Mouse (Mus musculus) liver, embryonic 11.5 days (tissue): ENCODE data around the gene Olfr116. TPM values are rescaled to one million over a fixed set of nuclear protein-coding genes. Genes with fewer than 3 reads are reported as not detected.

Experiments used
- ATAC-seq: fragments of 200-750 bp; cut with Nextera tagmentation; replicated peaks from 2 replicates; pipeline ENCODE4 v1.8.0; 2017; ENCODE audit warnings: moderate number of reproducible peaks, mild to moderate bottlenecking, moderate TSS enrichment, moderate library complexity; ENCODE audit not compliant: low FRiP score
- DNase-seq: peaks from one replicate; pipeline ENCODE4 v3.0.0-alpha.2; 2017; ENCODE audit warnings: low spot score
- H3K27ac ChIP-seq: fragments of 300-500 bp; sonication (generic); 2 replicates; pipeline ENCODE4 v1.5.1; 2014; ENCODE audit warnings: mild to moderate bottlenecking, low read depth, low read length, control low read depth
- H3K27me3 ChIP-seq: fragments of 300-500 bp; sonication (generic); replicated peaks from 2 replicates; pipeline ENCODE4 v1.6.1; 2014; ENCODE audit warnings: low read length, mixed read lengths; ENCODE audit not compliant: control insufficient read depth, insufficient read depth
- H3K36me3 ChIP-seq: fragments of 300-500 bp; sonication (generic); 2 replicates; pipeline ENCODE4 v1.6.1; 2014; ENCODE audit warnings: mild to moderate bottlenecking, low read length, moderate library complexity, mixed read lengths; ENCODE audit not compliant: control insufficient read depth, insufficient read depth
- H3K4me1 ChIP-seq: fragments of 300-500 bp; sonication (generic); replicated peaks from 2 replicates; pipeline ENCODE4 v1.6.1; 2014; ENCODE audit warnings: low read length, mixed read lengths; ENCODE audit not compliant: control insufficient read depth, insufficient read depth
- H3K4me2 ChIP-seq: fragments of 300-500 bp; sonication (generic); 2 replicates; pipeline ENCODE4 v1.6.1; 2014; ENCODE audit warnings: mild to moderate bottlenecking, control low read depth, moderate library complexity
- H3K4me3 ChIP-seq: fragments of 300-500 bp; sonication (generic); 2 replicates; pipeline ENCODE4 v1.5.1; 2014; ENCODE audit warnings: low read depth, low read length, control low read depth
- H3K9ac ChIP-seq: fragments of 300-500 bp; sonication (generic); 2 replicates; pipeline ENCODE4 v1.6.1; 2014; ENCODE audit warnings: low read depth, low read length, control low read depth
- H3K9me3 ChIP-seq: fragments of 300-500 bp; sonication (generic); 2 replicates; pipeline ENCODE4 v1.6.1; 2016; ENCODE audit warnings: low read length, inconsistent platforms, mixed read lengths; ENCODE audit not compliant: control insufficient read depth
- WGBS: fragments of 180-500 bp; shearing (Covaris S2); extraction: QIAGEN DNeasy Blood & Tissue Kit; methylation state at CpG from one replicate; pipeline ENCODE4 v1.1.7; 2014; 5-methylcytosine and 5-hydroxymethylcytosine counted together
- polyA plus RNA-seq: library from polyadenylated mRNA; unstranded; fragments of >200 nt; fragmentation: Nextera tagmentation; extraction: Ambion mirVana; gene quantifications from 2 replicates; pipeline ENCODE4 v1.2.1, GENCODE M21; 2014

Gene Olfr116
- polyA plus RNA-seq, result not detected in 2 replicates

DNA sequence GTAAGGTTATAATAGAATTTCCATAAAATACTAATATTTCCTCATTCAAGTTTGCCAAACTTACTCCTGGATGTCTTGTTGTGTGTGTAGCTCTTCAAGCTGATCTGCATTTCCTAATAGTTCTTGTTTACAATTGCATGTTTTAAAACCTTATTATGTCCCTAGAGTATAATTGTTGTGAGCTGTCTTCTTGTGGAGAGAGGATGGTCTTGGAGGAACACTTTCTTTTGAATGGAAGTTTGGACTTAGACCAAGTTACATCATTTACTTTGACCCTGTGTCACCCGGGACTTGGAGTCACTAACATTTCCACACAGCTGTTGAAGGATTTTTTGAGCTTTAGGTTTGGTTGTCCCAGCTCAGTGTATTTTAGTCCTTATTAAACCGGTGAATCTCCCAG lies at the start of gene Olfr116, which contains the start of gene Olfr115:
Gene Olfr116, minus strand, starts transcription at position 191 of the 400 bp plus-strand sequence.
Gene Olfr115, minus strand, starts transcription at position 101 of the 400 bp plus-strand sequence.
- WGBS, result 78% methylated on average over 2 of the region's 2 CpGs
- no peaks in the 10 kb centered on the region for H3K27me3 ChIP-seq
- peaks cover 3% of the 10 kb centered on the region; the same call in 1 of the 2 replicates for H3K9me3 ChIP-seq
- H3K27ac ChIP-seq, result no peak within 1 kb of the TSS
- DNase-seq (no peak), ATAC-seq (no peak)
- no peaks in the 10 kb centered on the region for H3K4me1 ChIP-seq
- H3K36me3 ChIP-seq, result no peaks in the 10 kb centered on the region
- no peak within 1 kb of the TSS for H3K4me3 ChIP-seq
- H3K4me2 ChIP-seq, result no peak within 1 kb of the TSS
- H3K9ac ChIP-seq, result no peak within 1 kb of the TSS

DNA sequence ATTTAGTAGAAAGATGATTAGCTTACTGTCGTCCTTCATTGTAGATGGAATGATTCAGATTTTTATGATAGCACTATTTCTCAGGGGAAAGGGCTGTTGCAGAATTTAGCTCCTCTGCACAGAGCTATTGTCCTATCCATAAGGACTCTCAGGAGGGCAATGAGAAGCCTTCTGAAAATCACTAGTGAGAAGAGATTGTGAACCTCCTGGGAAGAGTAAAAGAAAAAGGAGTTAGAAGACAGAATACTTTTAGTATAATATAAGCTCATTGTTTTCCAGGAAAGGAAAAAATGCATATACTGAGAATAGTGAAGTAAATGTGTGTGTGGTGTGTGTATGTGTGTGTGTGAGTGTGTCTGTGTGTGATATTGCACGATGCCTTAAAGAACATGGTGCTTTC lies 39.7 kb upstream of the Olfr116 start, which contains the start of gene Olfr118:
Gene Olfr118, plus strand, starts transcription at position 301 of the 400 bp plus-strand sequence.
- Histone ChIP-seq H3K4me2 (no peak within 1 kb of the TSS), H3K27ac (no peak within 1 kb of the TSS), H3K9me3 (no peaks in the 10 kb centered on the region), H3K9ac (no peak within 1 kb of the TSS), H3K4me3 (no peak within 1 kb of the TSS), H3K36me3 (no peaks in the 10 kb centered on the region), H3K27me3 (no peaks in the 10 kb centered on the region), H3K4me1 (no peaks in the 10 kb centered on the region)
- 55% methylated on average over 2 of the region's 2 CpGs for WGBS
- DNase-seq (no peak), ATAC-seq (no peak)

DNA sequence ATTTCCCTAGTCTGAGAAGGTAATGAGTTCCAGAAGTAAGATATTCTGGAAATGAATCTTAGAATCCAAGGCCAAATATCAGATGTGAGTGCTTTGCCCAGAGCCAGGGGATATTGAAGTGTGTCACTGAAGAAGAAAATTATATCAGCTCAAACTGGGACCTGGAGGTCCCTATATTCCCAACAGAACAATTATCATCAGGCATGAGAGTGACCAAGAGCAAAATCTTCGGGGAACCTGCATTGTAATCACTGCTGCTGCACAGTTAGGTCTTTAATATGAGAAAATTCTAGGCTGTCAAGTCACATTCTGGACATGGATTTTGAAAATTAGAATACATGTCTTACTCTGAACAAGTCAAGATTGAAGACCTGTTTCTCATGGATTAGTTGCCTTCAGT lies 36.7 kb upstream of the Olfr116 start, which contains the start of gene Olfr117:
Gene Olfr117, minus strand, starts transcription at position 101 of the 400 bp plus-strand sequence.
- ATAC-seq, result no peak
- H3K27me3 ChIP-seq, result no peaks in the 10 kb centered on the region
- no peaks in the 10 kb centered on the region for H3K9me3 ChIP-seq
- no peak within 1 kb of the TSS for H3K27ac ChIP-seq
- 55% methylated on average over 1 of the region's 1 CpGs for WGBS
- no peaks in the 10 kb centered on the region for H3K4me1 ChIP-seq
- no peak within 1 kb of the TSS for H3K9ac ChIP-seq
- H3K4me2 ChIP-seq, result no peak within 1 kb of the TSS
- no peak for DNase-seq
- no peaks in the 10 kb centered on the region for H3K36me3 ChIP-seq
- no peak within 1 kb of the TSS for H3K4me3 ChIP-seq

DNA sequence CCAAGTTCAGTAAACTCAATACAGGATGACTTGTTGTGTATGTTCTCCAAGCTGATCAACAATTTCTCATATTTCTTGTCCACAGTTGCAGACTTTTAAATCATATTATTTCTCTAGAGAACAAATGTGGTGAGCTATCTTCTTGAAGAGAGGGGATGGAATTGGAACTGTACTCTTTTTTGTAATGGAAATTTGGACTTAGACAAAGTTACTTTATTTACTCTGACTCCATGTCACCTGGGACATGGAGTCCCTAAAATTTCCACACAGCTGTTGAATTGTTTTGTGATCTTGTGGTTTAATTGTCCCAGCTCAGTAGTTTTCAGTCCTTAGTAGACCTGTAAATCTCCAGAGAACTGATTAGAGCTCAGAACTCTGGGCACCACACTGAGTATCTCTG lies 34.4 kb downstream of the Olfr116 start, which contains the start of gene Olfr114:
Gene Olfr114, minus strand, starts transcription at position 101 of the 400 bp plus-strand sequence.
- H3K9me3 ChIP-seq, result no peaks in the 10 kb centered on the region
- no peaks in the 10 kb centered on the region for H3K4me1 ChIP-seq
- H3K27ac ChIP-seq, result no peak within 1 kb of the TSS
- H3K4me2 ChIP-seq, result no peak within 1 kb of the TSS
- ATAC-seq (no peak), DNase-seq (no peak)
- H3K27me3 ChIP-seq, result no peaks in the 10 kb centered on the region
- no peaks in the 10 kb centered on the region for H3K36me3 ChIP-seq
- H3K4me3 ChIP-seq, result no peak within 1 kb of the TSS
- no peak within 1 kb of the TSS for H3K9ac ChIP-seq

DNA sequence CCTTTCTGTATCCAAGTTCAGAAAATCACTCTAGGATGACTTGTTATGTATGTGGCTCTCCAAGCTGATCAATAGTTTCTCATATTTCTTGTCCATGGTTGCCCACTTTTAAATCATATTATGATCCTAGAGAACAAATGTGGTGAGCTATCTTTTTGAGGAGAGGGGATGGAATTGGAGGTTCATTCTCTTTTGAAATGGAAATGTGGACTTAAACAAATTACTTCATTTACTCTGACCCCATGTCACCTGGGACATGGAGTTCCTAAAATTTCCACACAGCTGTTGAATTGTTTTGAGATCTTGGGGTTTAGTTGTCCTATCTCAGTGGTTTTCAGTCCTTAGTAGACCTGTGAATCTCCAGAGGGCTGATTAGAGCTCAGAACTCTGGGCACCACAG lies 49.4 kb downstream of the Olfr116 start, which contains the start of gene Olfr113:
Gene Olfr113, minus strand, starts transcription at position 101 of the 400 bp plus-strand sequence.
- Histone ChIP-seq H3K27ac (no peak within 1 kb of the TSS), H3K9me3 (no peaks in the 10 kb centered on the region), H3K4me3 (no peak within 1 kb of the TSS), H3K36me3 (no peaks in the 10 kb centered on the region), H3K4me1 (no peaks in the 10 kb centered on the region), H3K9ac (no peak within 1 kb of the TSS), H3K27me3 (no peaks in the 10 kb centered on the region), H3K4me2 (no peak within 1 kb of the TSS)
- DNase-seq, result no peak
- ATAC-seq, result no peak

Other genes with a start within 250 kb of the Olfr116 start
- gene Olfr105-ps, start 248.2 kb downstream of the Olfr116 start, polyA plus RNA-seq, result not detected in 2 replicates
- not detected in 2 replicates for gene Olfr106-ps, start 236.8 kb downstream of the Olfr116 start, polyA plus RNA-seq
- not detected in 2 replicates for gene Olfr107, start 228.0 kb downstream of the Olfr116 start, polyA plus RNA-seq
- gene Olfr108, start 181.7 kb downstream of the Olfr116 start, polyA plus RNA-seq, result not detected in 2 replicates
- not detected in 2 replicates for gene Olfr109, start 168.3 kb downstream of the Olfr116 start, polyA plus RNA-seq
- gene H2-M2, start 143.6 kb downstream of the Olfr116 start, polyA plus RNA-seq, result not detected in 2 replicates
- gene Olfr110, start 134.7 kb downstream of the Olfr116 start, polyA plus RNA-seq, result not detected in 2 replicates
- gene Olfr111, start 119.2 kb downstream of the Olfr116 start, polyA plus RNA-seq, result not detected in 2 replicates
- not detected in 2 replicates for gene Olfr112, start 57.7 kb downstream of the Olfr116 start, polyA plus RNA-seq
- gene Olfr113, start 49.5 kb downstream of the Olfr116 start, polyA plus RNA-seq, result not detected in 2 replicates
- gene Olfr114, start 34.5 kb downstream of the Olfr116 start, polyA plus RNA-seq, result not detected in 2 replicates
- not detected in 2 replicates for gene Olfr115, start 90 bp downstream of the Olfr116 start, polyA plus RNA-seq
- gene Olfr117, start 36.6 kb upstream of the Olfr116 start, polyA plus RNA-seq, result not detected in 2 replicates
- not detected in 2 replicates for gene Olfr118, start 39.8 kb upstream of the Olfr116 start, polyA plus RNA-seq
- gene Olfr119, start 69.4 kb upstream of the Olfr116 start, polyA plus RNA-seq, result not detected in 2 replicates
- gene Olfr120, start 94.6 kb upstream of the Olfr116 start, polyA plus RNA-seq, result not detected in 2 replicates
- not detected in 2 replicates for gene Olfr121, start 121.7 kb upstream of the Olfr116 start, polyA plus RNA-seq
- not detected in 2 replicates for gene Olfr122, start 141.4 kb upstream of the Olfr116 start, polyA plus RNA-seq
- gene Olfr123, start 166.3 kb upstream of the Olfr116 start, polyA plus RNA-seq, result not detected in 2 replicates
- gene Olfr124, start 172.7 kb upstream of the Olfr116 start, polyA plus RNA-seq, result not detected in 2 replicates
- gene Olfr125, start 205.8 kb upstream of the Olfr116 start, polyA plus RNA-seq, result not detected in 2 replicates
- gene Olfr126, start 220.3 kb upstream of the Olfr116 start, polyA plus RNA-seq, result not detected in 2 replicates